Mouse (Mus musculus) ES-Bruce4 (cell line): ENCODE measurements around the gene Hcn2. TPM values are rescaled to one million over a fixed set of nuclear protein-coding genes. Genes with fewer than 3 reads are reported as not detected.

Source experiments
- H3K27ac ChIP-seq: 2 replicates; pipeline ENCODE4 v1.5.1; 2012; ENCODE audit warnings: low read length, inconsistent platforms; ENCODE audit not compliant: insufficient read depth
- H3K27me3 ChIP-seq: 2 replicates; pipeline ENCODE4 v1.6.1; 2012; ENCODE audit warnings: mild to moderate bottlenecking, low read length, inconsistent platforms; ENCODE audit not compliant: control insufficient read depth, poor library complexity, insufficient read depth, severe bottlenecking
- H3K36me3 ChIP-seq: 2 replicates; pipeline ENCODE4 v1.6.1; 2012; ENCODE audit warnings: inconsistent platforms, mild to moderate bottlenecking, low read length, moderate library complexity; ENCODE audit not compliant: control insufficient read depth, poor library complexity, insufficient read depth, severe bottlenecking
- H3K4me1 ChIP-seq: one replicate; pipeline ENCODE4 v1.8.1; 2011; ENCODE audit warnings: low read length; ENCODE audit not compliant: control insufficient read depth, insufficient read depth
- H3K4me3 ChIP-seq: 2 replicates; pipeline ENCODE4 v1.5.1; 2011; ENCODE audit warnings: low read depth, mild to moderate bottlenecking, low read length
- H3K9ac ChIP-seq: 2 replicates; pipeline ENCODE4 v1.6.1; 2012; ENCODE audit warnings: low read depth, mild to moderate bottlenecking, inconsistent platforms; ENCODE audit not compliant: poor library complexity, severe bottlenecking
- H3K9me3 ChIP-seq: replicated peaks from 2 replicates; pipeline ENCODE4 v1.6.1; 2012; ENCODE audit warnings: mild to moderate bottlenecking, low read length, inconsistent platforms; ENCODE audit not compliant: control insufficient read depth, poor library complexity, insufficient read depth, severe bottlenecking
- CTCF ChIP-seq: IDR thresholded peaks from one replicate; pipeline ENCODE4 v1.8.1; 2011; ENCODE audit warnings: low read depth, low read length
- EP300 ChIP-seq: IDR thresholded peaks from 2 replicates; pipeline ENCODE4 v1.6.1; 2011; ENCODE audit warnings: low read depth, low read length; ENCODE audit not compliant: insufficient read depth
- POLR2A ChIP-seq: IDR thresholded peaks from one replicate; pipeline ENCODE4 v1.8.1; 2011; ENCODE audit warnings: low read length; ENCODE audit not compliant: insufficient read depth
- polyA plus RNA-seq: library from polyadenylated mRNA; stranded (reverse); fragments of >200 nt; gene quantifications from 2 replicates; pipeline ENCODE4 v1.2.4, GENCODE M21; 2011; ENCODE audit warnings: low read depth; ENCODE audit not compliant: missing spikeins, insufficient read depth, insufficient read length

Hcn2 gene
- polyA plus RNA-seq, 1 experiment: 7.3 TPM

DNA sequence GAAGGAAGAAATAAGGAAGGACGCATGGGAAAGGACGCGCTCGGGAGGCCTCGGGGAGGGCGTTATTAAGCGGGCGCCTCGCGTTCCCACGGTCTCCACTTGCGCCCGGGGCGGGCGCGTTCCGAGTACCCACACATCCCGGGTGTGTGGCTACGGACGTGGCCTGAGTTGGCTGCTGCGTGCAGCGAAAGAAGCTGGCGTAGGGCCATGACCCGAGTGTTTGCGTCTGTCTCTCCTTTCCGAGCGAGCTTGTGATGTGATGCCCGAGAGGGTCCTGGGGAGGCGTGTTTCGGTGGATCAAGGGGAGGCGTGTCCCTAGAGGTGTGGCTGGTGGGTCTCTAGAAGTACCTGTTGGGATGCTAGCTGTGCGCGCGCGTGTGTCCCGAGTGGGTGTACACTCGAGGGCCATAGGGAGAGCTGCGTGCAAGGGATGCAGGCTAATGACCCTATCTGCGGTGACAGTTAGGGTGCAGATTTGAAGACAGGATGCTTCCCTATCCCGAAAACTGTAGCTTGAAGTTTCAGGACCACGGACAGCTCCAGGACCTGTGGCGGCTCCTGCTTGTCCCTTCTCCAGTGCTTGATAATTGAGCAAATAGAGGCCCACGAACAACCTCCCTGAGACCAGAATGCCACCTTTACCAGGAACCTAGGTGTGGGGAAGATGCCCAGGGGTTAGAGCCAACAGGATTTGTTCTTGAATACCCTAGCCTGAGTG lies 1.4 kb downstream of the Hcn2 start:
- no peak for TF ChIP-seq CTCF
- H3K36me3 ChIP-seq: no peaks in the 10 kb centered on the region
- peak overlapping the region; percentile 59 for H3K4me3 ChIP-seq
- H3K9me3 ChIP-seq: no peaks in the 10 kb centered on the region
- H3K9ac ChIP-seq: no peak overlapping the region
- H3K27me3 ChIP-seq: no peaks in the 10 kb centered on the region; the same call in 1 of the 2 replicates
- H3K4me1 ChIP-seq: no peaks in the 10 kb centered on the region
- no peak overlapping the region for H3K27ac ChIP-seq

- Histone ChIP-seq H3K9me3 (no peaks in the 10 kb centered on the region), H3K4me1 (no peaks in the 10 kb centered on the region), H3K4me3 (no peak overlapping the region), H3K36me3 (no peaks in the 10 kb centered on the region), H3K9ac (no peak overlapping the region), H3K27ac (no peak overlapping the region), H3K27me3 (no peaks in the 10 kb centered on the region; the same call in 1 of the 2 replicates)
- TF ChIP-seq CTCF: no peak
- no peak for TF ChIP-seq POLR2A
Measured at GRCm38 (mm10) chr10:79721089-79721488, 4.7 kb downstream of the Hcn2 start.

DNA sequence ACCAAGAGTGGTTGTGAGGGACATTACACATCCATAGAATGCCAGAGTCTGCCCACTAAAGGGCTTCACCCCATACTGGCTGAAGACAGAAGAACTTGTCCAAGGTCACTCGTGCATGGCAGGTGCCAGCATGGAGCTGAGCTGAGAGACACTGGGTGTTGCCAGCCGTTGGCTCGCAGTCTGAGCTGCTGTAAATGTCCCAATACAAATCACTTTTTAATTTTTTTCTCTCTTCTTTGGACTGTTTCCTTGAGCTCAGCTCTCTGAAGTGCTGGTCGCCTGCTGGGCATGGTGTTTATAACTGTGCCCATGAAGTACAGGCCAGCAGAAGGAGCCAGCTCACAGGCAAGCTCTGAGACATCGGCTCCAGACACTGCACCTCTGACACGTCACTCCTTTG lies 6.6 kb downstream of the Hcn2 start:
- Histone ChIP-seq H3K36me3 (no peaks in the 10 kb centered on the region), H3K27ac (no peak overlapping the region), H3K4me3 (no peak overlapping the region), H3K27me3 (no peaks in the 10 kb centered on the region), H3K9me3 (no peaks in the 10 kb centered on the region), H3K4me1 (no peaks in the 10 kb centered on the region), H3K9ac (no peak overlapping the region)
- TF ChIP-seq POLR2A (no peak), CTCF (no peak), EP300 (no peak)

GRCm38 (mm10) chr10:79723692-79724091 lies 7.3 kb downstream of the Hcn2 start:
- no peak overlapping the region for H3K9ac ChIP-seq
- no peak overlapping the region for H3K4me3 ChIP-seq
- no peak overlapping the region for H3K27ac ChIP-seq
- no peak for TF ChIP-seq POLR2A
- TF ChIP-seq EP300: no peak
- TF ChIP-seq CTCF: no peak
- no peaks in the 10 kb centered on the region for H3K27me3 ChIP-seq
- H3K9me3 ChIP-seq: no peaks in the 10 kb centered on the region
- no peaks in the 10 kb centered on the region for H3K36me3 ChIP-seq
- no peaks in the 10 kb centered on the region for H3K4me1 ChIP-seq

DNA sequence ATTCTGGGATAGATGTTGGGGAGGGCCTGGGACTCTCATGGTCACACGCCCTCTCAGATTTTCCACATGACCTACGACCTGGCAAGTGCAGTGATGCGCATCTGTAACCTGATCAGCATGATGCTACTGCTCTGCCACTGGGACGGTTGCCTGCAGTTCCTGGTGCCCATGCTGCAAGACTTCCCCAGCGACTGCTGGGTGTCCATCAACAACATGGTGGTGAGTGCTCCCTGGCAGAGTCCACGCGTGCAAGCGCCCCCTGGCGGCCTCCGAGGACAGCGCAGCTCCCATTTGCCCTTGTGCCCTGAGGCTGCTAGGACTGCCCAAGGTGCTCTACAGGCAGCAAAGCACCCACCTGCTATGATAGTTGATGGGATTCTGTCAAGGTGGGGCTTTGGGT lies 9.7 kb downstream of the Hcn2 start:
- H3K27ac ChIP-seq: no peak overlapping the region
- no peaks in the 10 kb centered on the region for H3K36me3 ChIP-seq
- no peak for TF ChIP-seq POLR2A
- TF ChIP-seq CTCF: peak; percentile 84
- no peaks in the 10 kb centered on the region for H3K4me1 ChIP-seq
- no peak overlapping the region for H3K4me3 ChIP-seq
- H3K27me3 ChIP-seq: no peaks in the 10 kb centered on the region
- no peak overlapping the region for H3K9ac ChIP-seq
- H3K9me3 ChIP-seq: no peaks in the 10 kb centered on the region

- H3K27ac ChIP-seq: no peak overlapping the region
- no peaks in the 10 kb centered on the region for H3K36me3 ChIP-seq
- H3K4me1 ChIP-seq: no peaks in the 10 kb centered on the region
- no peaks in the 10 kb centered on the region for H3K27me3 ChIP-seq
- no peak for TF ChIP-seq EP300
- TF ChIP-seq CTCF: no peak
- TF ChIP-seq POLR2A: no peak
- H3K9ac ChIP-seq: no peak overlapping the region
- H3K4me3 ChIP-seq: no peak overlapping the region
- H3K9me3 ChIP-seq: no peaks in the 10 kb centered on the region
Measured at GRCm38 (mm10) chr10:79728323-79729249, 12.2 kb downstream of the Hcn2 start.
